Mouse (Mus musculus) thymus, adult 2 months (tissue): ENCODE measurements around the gene Prickle1. TPM values are rescaled to one million over a fixed set of nuclear protein-coding genes. Genes with fewer than 3 reads are reported as not detected.

Source experiments
- DNase-seq: peaks from one replicate; pipeline ENCODE4 v3.0.0; 2021
- H3K27ac ChIP-seq: fragments of 200-500 bp; 2 replicates; pipeline ENCODE4 v1.5.1; 2012; ENCODE audit warnings: low read length, control low read depth; ENCODE audit not compliant: control insufficient read depth, insufficient read depth
- H3K27me3 ChIP-seq: fragments of 200-500 bp; 2 replicates; pipeline ENCODE4 v1.6.1; 2012; ENCODE audit warnings: mild to moderate bottlenecking, low read length, moderate library complexity, mixed read lengths; ENCODE audit not compliant: control insufficient read depth, insufficient read depth
- H3K36me3 ChIP-seq: fragments of 200-500 bp; 2 replicates; pipeline ENCODE4 v1.6.1; 2012; ENCODE audit warnings: mild to moderate bottlenecking, low read length, moderate library complexity; ENCODE audit not compliant: control insufficient read depth, insufficient read depth
- H3K4me1 ChIP-seq: fragments of 200-500 bp; replicated peaks from 2 replicates; pipeline ENCODE4 v1.6.1; 2012; ENCODE audit warnings: low read length; ENCODE audit not compliant: control insufficient read depth, insufficient read depth
- H3K4me3 ChIP-seq: fragments of 200-500 bp; 2 replicates; pipeline ENCODE4 v1.5.1; 2012; ENCODE audit warnings: mild to moderate bottlenecking, low read length, control low read depth, moderate library complexity; ENCODE audit not compliant: control insufficient read depth, insufficient read depth
- CTCF ChIP-seq: fragments of 200-500 bp; IDR thresholded peaks from 2 replicates; pipeline ENCODE4 v1.5.1; 2012; ENCODE audit warnings: mild to moderate bottlenecking, control low read depth, low read length, moderate library complexity, borderline replicate concordance; ENCODE audit not compliant: control insufficient read depth, poor library complexity, insufficient read depth; ENCODE audit errors: extremely low read depth
- POLR2A ChIP-seq: fragments of 200-500 bp; IDR thresholded peaks from 2 replicates; pipeline ENCODE4 v1.6.1; 2012; ENCODE audit warnings: mild to moderate bottlenecking, low read length, control low read depth, moderate library complexity; ENCODE audit not compliant: control insufficient read depth, poor library complexity, insufficient read depth; ENCODE audit errors: extremely low read depth
- WGBS: fragments of 180-500 bp; shearing (Covaris S2); methylation state at CpG from one replicate; pipeline ENCODE4 v1.1.7; 2018; 5-methylcytosine and 5-hydroxymethylcytosine counted together
- polyA plus RNA-seq: library from polyadenylated mRNA; depleted of rRNA; stranded (reverse); fragments of >200 nt; gene quantifications from 2 replicates; pipeline ENCODE4 v1.2.3, GENCODE M21; 2012

The Prickle1 gene
- polyA plus RNA-seq, 1 experiment: 9.7 TPM

- Histone ChIP-seq H3K4me1 (no peaks in the 10 kb centered on the region; the same call in 1 of the 2 replicates), H3K36me3 (no peaks in the 10 kb centered on the region), H3K4me3 (no peak overlapping the region), H3K27me3 (no peaks in the 10 kb centered on the region), H3K27ac (no peak overlapping the region)
- 16% methylated on average over 5 of the region's 5 CpGs for WGBS
- TF ChIP-seq POLR2A (no peak), CTCF (no peak)
- DNase-seq: peak; percentile 76
These were observed 19.8 kb downstream of the Prickle1 start for GRCm38 (mm10) chr15:93575884-93576283.

- H3K4me1 ChIP-seq: no peaks in the 10 kb centered on the region
- no peak for DNase-seq
- WGBS: 96% methylated on average over 10 of the region's 10 CpGs
- no peaks in the 10 kb centered on the region for H3K27me3 ChIP-seq
- no peak for TF ChIP-seq CTCF
- no peak for TF ChIP-seq POLR2A
- no peak overlapping the region for H3K27ac ChIP-seq
- no peak overlapping the region for H3K4me3 ChIP-seq
- no peaks in the 10 kb centered on the region for H3K36me3 ChIP-seq
These were observed 22.8 kb downstream of the Prickle1 start for GRCm38 (mm10) chr15:93572889-93573288.

GRCm38 (mm10) chr15:93570881-93571495, 24.7 kb downstream of the Prickle1 start:
- H3K4me1 ChIP-seq: no peaks in the 10 kb centered on the region
- TF ChIP-seq POLR2A (no peak), CTCF (no peak)
- no peak overlapping the region for H3K27ac ChIP-seq
- 95% methylated on average over 11 of the region's 11 CpGs for WGBS
- H3K27me3 ChIP-seq: no peaks in the 10 kb centered on the region
- DNase-seq: no peak
- H3K4me3 ChIP-seq: no peak overlapping the region
- H3K36me3 ChIP-seq: no peaks in the 10 kb centered on the region

- TF ChIP-seq POLR2A: no peak
- no peak for TF ChIP-seq CTCF
- Histone ChIP-seq H3K4me1 (no peaks in the 10 kb centered on the region), H3K27ac (no peak overlapping the region), H3K36me3 (no peaks in the 10 kb centered on the region), H3K27me3 (no peaks in the 10 kb centered on the region), H3K4me3 (no peak overlapping the region)
- 93% methylated on average over 3 of the region's 3 CpGs for WGBS
- DNase-seq: no peak
These were observed 26.8 kb downstream of the Prickle1 start for GRCm38 (mm10) chr15:93568911-93569310.

GRCm38 (mm10) chr15:93567546-93568307, 28.0 kb downstream of the Prickle1 start:
- Histone ChIP-seq H3K4me3 (no peak overlapping the region), H3K4me1 (peaks cover 4% of the 10 kb centered on the region), H3K27ac (no peak overlapping the region), H3K27me3 (no peaks in the 10 kb centered on the region), H3K36me3 (no peaks in the 10 kb centered on the region)
- no peak for DNase-seq
- WGBS: 95% methylated on average over 14 of the region's 14 CpGs
- TF ChIP-seq POLR2A (no peak), CTCF (no peak)

GRCm38 (mm10) chr15:93563491-93563890, 32.2 kb downstream of the Prickle1 start:
- Histone ChIP-seq H3K4me3 (no peak overlapping the region), H3K27ac (no peak overlapping the region), H3K27me3 (no peaks in the 10 kb centered on the region), H3K36me3 (no peaks in the 10 kb centered on the region), H3K4me1 (peaks cover 4% of the 10 kb centered on the region)
- peak; percentile 21 for DNase-seq
- 11% methylated on average over 5 of the region's 5 CpGs for WGBS
- TF ChIP-seq CTCF (no peak), POLR2A (no peak)
